Comparison of ENCODE assay signal across 13 mouse cellular contexts in the genomic region with DNA sequence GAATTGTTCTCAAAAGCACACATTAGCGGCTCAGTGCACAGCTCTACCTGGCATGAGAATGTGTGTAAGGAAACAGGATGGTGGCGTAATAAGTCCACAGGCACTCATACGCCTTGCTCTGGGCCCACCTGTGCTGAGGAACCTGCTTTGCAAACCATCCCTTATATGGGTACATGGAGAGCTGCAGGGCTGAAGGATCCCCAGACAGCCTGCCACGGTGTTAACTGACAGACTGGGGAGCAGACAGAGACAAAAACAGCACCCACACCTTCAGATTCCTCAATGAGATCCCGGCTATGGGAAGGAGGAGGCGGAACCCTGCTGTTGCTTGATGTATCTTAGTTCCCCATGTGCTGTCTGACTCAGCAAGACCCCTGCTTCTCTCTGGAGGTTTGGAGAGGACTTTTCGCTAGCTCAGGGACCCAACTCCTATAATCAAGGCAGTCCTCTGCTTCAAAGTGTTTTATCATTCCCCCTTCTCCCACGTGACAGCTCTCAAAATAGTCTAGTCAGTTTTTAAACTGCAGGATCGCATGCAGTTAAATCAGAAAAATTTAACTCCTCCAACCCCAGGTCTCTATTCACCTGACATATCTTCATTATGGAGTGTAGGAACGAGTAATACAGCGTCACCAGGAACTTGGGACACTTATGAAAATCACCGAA. TPM values are rescaled to one million over a fixed set of nuclear protein-coding genes. Genes with fewer than 3 reads are reported as not detected.
DNase-seq lines count a peak whose midpoint lies in the region; ATAC-seq lines count a peak whose summit lies in the region.
"Had no signal": no experiment of that assay in that cellular context is flagged by ENCODE, and none has a peak within 500 bp of the region (broad histone marks: within the 10 kb centered on the region; RNA-seq: fewer than 3 reads in every experiment).

No protein-coding gene starts in this region.

- no peaks in the 10 kb centered on the region for H3K27me3 ChIP-seq in heart, embryonic 13.5 days (replicated peaks)
- H3K27me3 ChIP-seq: CH12.LX; forebrain, embryonic 13.5 days; liver, embryonic 15.5 days had no signal

- intact Hi-C loops in left cerebral cortex, postnatal 4 days (cut with DNase I), result loop anchor here (10.0 kb wide), 1 partner anchor 140 kb away; the partner anchor contains the start of gene Osbpl3

- peak overlapping the region; percentile 52 for H3K4me2 ChIP-seq in heart, embryonic 13.5 days
- H3K4me2 ChIP-seq: forebrain, embryonic 13.5 days; liver, embryonic 15.5 days had no signal

- H3K36me3 ChIP-seq in heart, embryonic 13.5 days, result 0 out of 2 replicates have a peak, but pooled peaks cover 1% of the 10 kb centered on the region
- H3K36me3 ChIP-seq: liver, embryonic 15.5 days had no signal

- no peaks in the 10 kb centered on the region for H3K9me3 ChIP-seq in heart, embryonic 13.5 days
- H3K9me3 ChIP-seq: forebrain, embryonic 13.5 days; liver, embryonic 15.5 days had no signal

- peaks cover 45% of the 10 kb centered on the region for H3K4me1 ChIP-seq in heart, embryonic 13.5 days
- H3K4me1 ChIP-seq: liver, embryonic 15.5 days had no signal

- 34% methylated on average over 12 of the region's 12 CpGs for WGBS in heart, embryonic 13.5 days

- no peak for ATAC-seq in heart, embryonic 13.5 days (ENCODE audit: extremely low read depth, insufficient number of reproducible peaks, low FRiP score, low TSS enrichment)
- ATAC-seq in erythroid progenitor cell, adult 5-6 weeks (replicated peaks; ENCODE audit: low FRiP score, poor library complexity, severe bottlenecking), result no peak
- ATAC-seq: forebrain, embryonic 13.5 days; hindbrain, postnatal 0 days had no signal

- H3K4me3 ChIP-seq in heart, embryonic 13.5 days, result 0 out of 2 replicates have a peak overlapping the region, but pooled peaks have one; percentile 2
- H3K4me3 ChIP-seq: forebrain, embryonic 13.5 days; liver, embryonic 15.5 days had no signal

- peak overlapping the region; percentile 56 for H3K9ac ChIP-seq in heart, embryonic 13.5 days
- H3K9ac ChIP-seq: forebrain, embryonic 13.5 days; liver, embryonic 15.5 days had no signal

- DNase-seq in left cerebral cortex, adult 11 months (ENCODE audit: low spot score), result peak; percentile 68
- no peak for DNase-seq in left cerebral cortex, postnatal 4 days
- peak; percentile 36 to 85 for DNase-seq in left cerebral cortex, adult 8-10 months (ENCODE audit: low spot score in 2 of 2)
- peak; percentile 76 for DNase-seq in right cerebral cortex, postnatal 25 days
- DNase-seq in c-Kit-positive CD71-positive TER-119-positive erythroid progenitor cells, embryonic 14.5 days (ENCODE audit: low spot score), result no peak
- DNase-seq: cerebellum, postnatal 14 days; kidney, postnatal 25 days had no signal

- H3K27ac ChIP-seq in heart, embryonic 13.5 days (replicated peaks), result peak overlapping the region; percentile 93
- H3K27ac ChIP-seq: forebrain, embryonic 13.5 days; hindbrain, postnatal 0 days; liver, embryonic 15.5 days had no signal

RNA-seq across cellular contexts. Expression of gene Gsdme, which starts 50.9 kb away (rescaled TPM):
- 10 to 100 TPM; 22.8 to 24.4 TPM for total RNA-seq in left cerebral cortex, postnatal 4 days (2021)
- 32.9 and 34.6 TPM in 2 replicates for polyA plus RNA-seq in heart, embryonic 13.5 days (2015; fragmentation: Nextera tagmentation; extraction: Ambion mirVana)
- total RNA-seq in left cerebral cortex, adult 8-10 months (2022), result 10 to 100 TPM; 14.1 to 14.8 (median 14.3) TPM
- 2.1 and 4.0 TPM in 2 replicates for total RNA-seq in erythroid progenitor cell, adult 5-6 weeks (2015; ENCODE audit: low replicate concordance)
- 1.2 and 3.6 TPM in 2 replicates for total RNA-seq in erythroid progenitor cell, adult 5-6 weeks (2017; ENCODE audit: low replicate concordance)

Comparison
In these comparisons a context has a peak if more than half of its experiments do, and no peak if none do; other contexts are left out.
1. DNase-seq: peak in left cerebral cortex, adult 11 months (single experiment), left cerebral cortex, adult 8-10 months (2 of 2) and right cerebral cortex, postnatal 25 days (single experiment); none in left cerebral cortex, postnatal 4 days (single experiment) and c-Kit-positive CD71-positive TER-119-positive erythroid progenitor cells, embryonic 14.5 days (single experiment).